Mouse (Mus musculus) thymus, postnatal 36 days (tissue): ENCODE measurements at regions not wholly inside any gene's neighbourhood (a gene's known extent, or its start where the extent isn't known, plus 50 kb on each side); places are given as distances from the start of the nearest gene placed in this dataset.

ENCODE experiments used
- DNase-seq, 2 experiments: peaks; one replicate each; pipeline ENCODE4 v3.0.0; 2022; ENCODE audit warnings: mixed read lengths in 2 of 2

- no peak for DNase-seq
Observed at GRCm38 (mm10) chr1:137926326-137926725, 249.2 kb downstream of the Ptprc start.

- no peak for DNase-seq
Observed at GRCm38 (mm10) chr1:137924156-137924555, 251.4 kb downstream of the Ptprc start.

- DNase-seq, result no peak
Observed at GRCm38 (mm10) chr1:137923705-137924104, 251.8 kb downstream of the Ptprc start.

- DNase-seq, result no peak
Observed at GRCm38 (mm10) chr1:137922769-137923168, 252.7 kb downstream of the Ptprc start.

GRCm38 (mm10) chr1:137921592-137921991 lies 253.9 kb downstream of the Ptprc start:
- no peak for DNase-seq

- no peak for DNase-seq
Observed at GRCm38 (mm10) chr1:137919739-137920563, 255.6 kb downstream of the Ptprc start.

- DNase-seq, result no peak
Observed at GRCm38 (mm10) chr1:137917449-137917848, 258.1 kb downstream of the Ptprc start.

- DNase-seq, result no peak
Observed at GRCm38 (mm10) chr1:137906883-137907282, 268.6 kb downstream of the Ptprc start.

- no peak for DNase-seq
Observed at GRCm38 (mm10) chr1:137906477-137906876, 269.0 kb downstream of the Ptprc start.

GRCm38 (mm10) chr1:137905566-137905965 lies 269.9 kb downstream of the Ptprc start:
- DNase-seq, result no peak

GRCm38 (mm10) chr1:137903351-137903750 lies 272.2 kb downstream of the Ptprc start:
- no peak for DNase-seq

GRCm38 (mm10) chr1:137902859-137903258 lies 272.6 kb downstream of the Ptprc start:
- no peak for DNase-seq

- DNase-seq, result no peak
Observed at GRCm38 (mm10) chr1:137901996-137902395, 273.5 kb downstream of the Ptprc start.

- no peak for DNase-seq
Observed at GRCm38 (mm10) chr1:137901211-137901610, 274.3 kb downstream of the Ptprc start.

GRCm38 (mm10) chr1:137900621-137901071 lies 274.9 kb downstream of the Ptprc start:
- DNase-seq, result peak; percentile 54 to 64

GRCm38 (mm10) chr1:137899916-137900601 lies 275.4 kb downstream of the Ptprc start:
- DNase-seq, result peak; percentile 52 to 62

GRCm38 (mm10) chr1:137899305-137899704 lies 276.2 kb downstream of the Ptprc start:
- no peak for DNase-seq

GRCm38 (mm10) chr1:137898891-137899290 lies 276.6 kb downstream of the Ptprc start:
- DNase-seq, result no peak

- peak; percentile 88 to 92 for DNase-seq
Observed at GRCm38 (mm10) chr1:137898397-137898796, 277.1 kb downstream of the Ptprc start.

- no peak for DNase-seq
Observed at GRCm38 (mm10) chr1:137881656-137882055, 293.9 kb downstream of the Ptprc start.

GRCm38 (mm10) chr1:137874361-137874760 lies 301.1 kb downstream of the Ptprc start:
- DNase-seq, result no peak

GRCm38 (mm10) chr1:137873628-137874027 lies 301.9 kb downstream of the Ptprc start:
- DNase-seq, result no peak

- no peak for DNase-seq
Observed at GRCm38 (mm10) chr1:137865030-137865429, 310.5 kb downstream of the Ptprc start.

- no peak for DNase-seq
Observed at GRCm38 (mm10) chr1:137863506-137863905, 312.0 kb downstream of the Ptprc start.
